Comparison of ENCODE assay signal across 12 mouse cellular contexts in the genomic region with DNA sequence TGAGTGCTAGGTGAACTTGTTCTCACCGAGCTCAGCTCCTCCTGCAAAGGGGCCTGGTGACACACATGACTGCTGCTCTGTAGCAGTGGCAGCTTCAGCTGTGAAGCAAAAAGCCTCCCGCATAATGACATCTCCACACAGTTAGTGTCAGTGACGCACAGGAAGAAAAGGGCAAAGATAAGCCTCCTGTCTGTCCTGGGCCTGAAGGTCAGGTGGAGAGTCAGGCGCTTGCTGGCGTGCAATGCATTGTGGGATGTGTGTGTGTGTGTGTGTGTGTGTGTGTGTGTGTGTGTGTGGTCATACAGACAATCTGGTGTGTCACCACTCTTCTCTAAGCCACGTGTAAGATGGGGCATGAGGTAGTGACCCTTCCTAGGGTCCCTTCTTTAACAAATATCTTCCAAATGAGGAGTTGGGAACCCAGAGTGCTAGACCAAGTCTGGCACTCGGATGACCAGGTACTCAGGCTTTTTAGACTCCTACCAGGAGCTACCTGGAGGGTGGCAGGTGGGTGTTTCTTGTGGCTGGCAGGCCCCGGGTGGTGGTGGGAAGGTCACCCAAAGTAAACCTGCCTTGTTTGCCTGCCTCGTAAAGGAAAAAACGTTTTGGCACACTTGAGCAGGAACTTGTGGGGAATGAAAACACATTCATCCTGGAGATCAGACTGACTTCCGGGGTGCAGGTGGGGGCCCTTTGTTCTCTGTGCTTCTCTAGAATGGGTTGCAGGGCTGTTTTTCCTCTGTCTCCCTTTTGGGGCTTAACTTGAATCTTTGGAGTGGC. TPM values are rescaled to one million over a fixed set of nuclear protein-coding genes. Genes with fewer than 3 reads are reported as not detected.
DNase-seq lines count a peak whose midpoint lies in the region; ATAC-seq and TF ChIP-seq lines count a peak whose summit lies in the region.
"Had no signal": no experiment of that assay in that cellular context is flagged by ENCODE, and none has a peak within 500 bp of the region (broad histone marks: within the 10 kb centered on the region; RNA-seq: fewer than 3 reads in every experiment).

No protein-coding gene starts in this region.

- 32% methylated on average over 11 of the region's 11 CpGs for WGBS in heart, embryonic 14.5 days
- WGBS in limb, embryonic 10.5 days = 72% methylated on average over 11 of the region's 11 CpGs

- peaks cover 0 to 14% of the 10 kb centered on the region in 2 experiments; a peak in 2 of 4 replicates for H3K36me3 ChIP-seq in MEL (ENCODE audit: control insufficient read depth in 1 of 2, insufficient read depth in 2 of 2, low read length in 2 of 2)
- H3K36me3 ChIP-seq in heart, embryonic 14.5 days (ENCODE audit: control insufficient read depth, insufficient read depth, low read length) = no peaks in the 10 kb centered on the region
- no peaks in the 10 kb centered on the region for H3K36me3 ChIP-seq in limb, embryonic 10.5 days
- H3K36me3 ChIP-seq: heart, embryonic 15.5 days had no signal

- peak overlapping the region; percentile 28; the same call in 1 of the 2 replicates for H3K9ac ChIP-seq in MEL (ENCODE audit: control insufficient read depth, low read depth, low read length, poor library complexity, severe bottlenecking)
- H3K9ac ChIP-seq in heart, embryonic 14.5 days (ENCODE audit: low read length) = no peak overlapping the region
- H3K9ac ChIP-seq: heart, embryonic 15.5 days had no signal

- H3K4me1 ChIP-seq in MEL (ENCODE audit: control insufficient read depth in 1 of 2, insufficient read depth in 2 of 2, low read length in 2 of 2) = peaks cover 0 to 35% of the 10 kb centered on the region in 2 experiments; a peak in 2 of 4 replicates
- H3K4me1 ChIP-seq in heart, embryonic 14.5 days (ENCODE audit: control insufficient read depth in 2 of 2, insufficient read depth in 2 of 2, low read length in 2 of 2) = peaks cover 12 to 22% of the 10 kb centered on the region in 2 experiments
- H3K4me1 ChIP-seq in limb, embryonic 10.5 days = peaks cover 19% of the 10 kb centered on the region

- H3K27ac ChIP-seq in MEL (ENCODE audit: control insufficient read depth, low read depth, low read length) = peak overlapping the region; percentile 73
- H3K27ac ChIP-seq in heart, embryonic 14.5 days (replicated peaks in 1 of 2; ENCODE audit: control insufficient read depth in 1 of 2, insufficient read depth in 1 of 2, low read depth in 2 of 2, low read length in 2 of 2) = peak overlapping the region in 1 of 2 experiments; percentile 14; a peak in 1 of 4 replicates
- no peak overlapping the region for H3K27ac ChIP-seq in limb, embryonic 10.5 days
- H3K27ac ChIP-seq: heart, embryonic 15.5 days had no signal

- no peaks in the 10 kb centered on the region for H3K79me2 ChIP-seq in MEL (ENCODE audit: control insufficient read depth, insufficient read depth, low read length, poor library complexity)

- no peak for TF ChIP-seq RAD21 in MEL (IDR thresholded peaks at IDR 0.05; ENCODE audit: low read depth, low read length)

- no peak for TF ChIP-seq POLR2A in MEL (IDR thresholded peaks at IDR 0.05; ENCODE audit: control insufficient read depth in 1 of 2, insufficient read depth in 1 of 2, low read depth in 1 of 2, low read length in 2 of 2, poor library complexity in 1 of 2)

- H3K9me3 ChIP-seq in MEL (replicated peaks; ENCODE audit: insufficient read depth, low read length) = no peaks in the 10 kb centered on the region
- H3K9me3 ChIP-seq in heart, embryonic 14.5 days (ENCODE audit: control insufficient read depth, low read length) = no peaks in the 10 kb centered on the region
- no peaks in the 10 kb centered on the region for H3K9me3 ChIP-seq in limb, embryonic 10.5 days (replicated peaks)
- H3K9me3 ChIP-seq: heart, embryonic 15.5 days; megakaryocyte, embryonic 14.5 days had no signal

- H3K4me2 ChIP-seq in heart, embryonic 14.5 days (ENCODE audit: low read length) = no peak overlapping the region
- H3K4me2 ChIP-seq: heart, embryonic 15.5 days had no signal

- no peak for ATAC-seq in CD4-positive, CD25-positive, alpha-beta regulatory T cell, adult 4 months
- peak; percentile 55; the same call in 1 of the 2 replicates for ATAC-seq in heart, embryonic 14.5 days (ENCODE audit: insufficient number of reproducible peaks, insufficient read depth, low FRiP score, low read depth)
- ATAC-seq in megakaryocyte, adult 5-6 weeks (ENCODE audit: poor library complexity, severe bottlenecking) = 0 out of 2 replicates have a peak, but pooled peaks have one; percentile 9

- no peaks in the 10 kb centered on the region for H3K27me3 ChIP-seq in MEL (ENCODE audit: control insufficient read depth in 1 of 2, insufficient read depth in 2 of 2, low read length in 2 of 2)
- H3K27me3 ChIP-seq in heart, embryonic 14.5 days (ENCODE audit: control insufficient read depth, insufficient read depth, low read length) = 0 out of 2 replicates have a peak, but pooled peaks cover 7% of the 10 kb centered on the region
- H3K27me3 ChIP-seq in limb, embryonic 10.5 days (ENCODE audit: low read depth, poor library complexity, severe bottlenecking) = peaks cover 41% of the 10 kb centered on the region
- H3K27me3 ChIP-seq: heart, embryonic 15.5 days had no signal

- H3K4me3 ChIP-seq in MEL (ENCODE audit: control insufficient read depth in 1 of 2, insufficient read depth in 1 of 2, low read depth in 2 of 2, low read length in 2 of 2) = no peak overlapping the region
- no peak overlapping the region for H3K4me3 ChIP-seq in heart, embryonic 14.5 days (ENCODE audit: control insufficient read depth in 1 of 2, insufficient read depth in 1 of 2, low read depth in 1 of 2, low read length in 2 of 2)
- H3K4me3 ChIP-seq in limb, embryonic 10.5 days = no peak overlapping the region
- H3K4me3 ChIP-seq: heart, embryonic 15.5 days; megakaryocyte, embryonic 14.5 days had no signal

- no peak; a peak in 1 of 4 replicates for TF ChIP-seq EP300 in MEL (IDR thresholded peaks at IDR 0.05; ENCODE audit: low read depth in 1 of 2, low read length in 2 of 2)

- TF ChIP-seq CTCF in MEL (IDR thresholded peaks at IDR 0.05 in 2 of 3, conservative IDR thresholded peaks at IDR 0.05 in 1 of 3; ENCODE audit: control insufficient read depth in 1 of 3, insufficient read depth in 1 of 3, low read depth in 2 of 3, low read length in 3 of 3, poor library complexity in 1 of 3, severe bottlenecking in 1 of 3) = no peak

- peak; percentile 20 for DNase-seq in CD4-positive, CD25-positive, alpha-beta regulatory T cell, adult 2 months (ENCODE audit: low read depth, low spot score)
- peak; percentile 42 for DNase-seq in MEL (ENCODE audit: low read depth, low spot score)
- DNase-seq in kidney, adult 9 months = no peak
- DNase-seq in limb, embryonic 10.5 days (ENCODE audit: low spot score) = no peak
- DNase-seq in right cerebral cortex, postnatal 36 days (ENCODE audit: low spot score in 2 of 2) = no peak
- DNase-seq: kidney, postnatal 25 days; right cerebral cortex, postnatal 25 days had no signal

TF ChIP-seq in MEL, 35 proteins besides CTCF, POLR2A, EP300 and RAD21:
- TF ChIP-seq GATA1 (IDR thresholded peaks at IDR 0.05; ENCODE audit: low read depth, low read length) = peak; percentile 47
- TF ChIP-seq NELFE (IDR thresholded peaks at IDR 0.05; ENCODE audit: low read depth, low read length) = no peak
- no peak for TF ChIP-seq SIN3A (IDR thresholded peaks at IDR 0.05; ENCODE audit: low read length)
- TF ChIP-seq ETS1 (IDR thresholded peaks at IDR 0.05; ENCODE audit: low read depth, low read length) = peak; percentile 65
- TF ChIP-seq MYB (IDR thresholded peaks at IDR 0.05; ENCODE audit: low read depth, low read length) = no peak
- no peak for TF ChIP-seq GABPA (IDR thresholded peaks at IDR 0.05; ENCODE audit: low read depth, low read length)
- TF ChIP-seq USF1 (IDR thresholded peaks at IDR 0.05; ENCODE audit: low read depth, low read length) = peak; percentile 52; the same call in 1 of the 2 replicates
- peak; percentile 31; the same call in 1 of the 2 replicates for TF ChIP-seq MXI1 (IDR thresholded peaks at IDR 0.05; ENCODE audit: low read depth, low read length)

RNA-seq across cellular contexts. Expression of a gene that starts 3.7 kb away (rescaled TPM):
- 1 to 10 TPM in 1 of 2 experiments, under 1 TPM in 1; 0.77 to 1.2 TPM for polyA plus RNA-seq in CD4-positive, CD25-positive, alpha-beta regulatory T cell, adult 4 months (2017; shearing (Covaris generic))
- total RNA-seq in MEL (2012; rRNA removed) = 0.12 and 0.16 TPM in 2 replicates
- 1 to 10 TPM in 1 of 2 experiments, not detected in 1; 9.1 TPM for polyA plus RNA-seq in MEL (2012; ENCODE audit: insufficient read depth in 1 of 2, insufficient read length in 2 of 2, low read depth in 1 of 2, low replicate concordance in 2 of 2, missing spikeins in 1 of 2)
- 8.8 and 10.2 TPM in 2 replicates for polyA plus RNA-seq in heart, embryonic 14.5 days (2014; fragmentation: Nextera tagmentation; extraction: Ambion mirVana)
- total RNA-seq in megakaryocyte, adult 5-6 weeks (2015) = 2.7 and 4.8 TPM in 2 replicates
- total RNA-seq in megakaryocyte, adult 5-6 weeks (2017) = 0.51 and 1.2 TPM in 2 replicates
- polyA plus RNA-seq in limb, embryonic 10.5 days (2016; fragmentation: Nextera tagmentation; extraction: Ambion mirVana) = 0.45 and 1.1 TPM in 2 replicates

RNA-seq across cellular contexts. Expression of a gene that starts 52.3 kb away (rescaled TPM):
- polyA plus RNA-seq in CD4-positive, CD25-positive, alpha-beta regulatory T cell, adult 4 months (2017; shearing (Covaris generic)) = 100 to 1,000 TPM; 131 to 138 TPM
- total RNA-seq in MEL (2012; rRNA removed) = 65.6 and 66.1 TPM in 2 replicates
- polyA plus RNA-seq in MEL (2012; ENCODE audit: insufficient read depth in 1 of 2, insufficient read length in 2 of 2, low read depth in 1 of 2, low replicate concordance in 2 of 2, missing spikeins in 1 of 2) = 100 to 1,000 TPM in 1 of 2 experiments, not detected in 1; 165 TPM
- polyA plus RNA-seq in heart, embryonic 14.5 days (2014; fragmentation: Nextera tagmentation; extraction: Ambion mirVana) = 47.8 and 48.2 TPM in 2 replicates
- total RNA-seq in megakaryocyte, adult 5-6 weeks (2015) = 94.1 and 114 TPM in 2 replicates
- 66.4 and 80.4 TPM in 2 replicates for total RNA-seq in megakaryocyte, adult 5-6 weeks (2017)
- polyA plus RNA-seq in limb, embryonic 10.5 days (2016; fragmentation: Nextera tagmentation; extraction: Ambion mirVana) = 57.3 and 59.9 TPM in 2 replicates

Comparison
In these comparisons a context has a peak if more than half of its experiments do, and no peak if none do; other contexts are left out.
1. DNase-seq: peak in CD4-positive, CD25-positive, alpha-beta regulatory T cell, adult 2 months (single experiment) and MEL (single experiment); none in kidney, adult 9 months (single experiment), limb, embryonic 10.5 days (single experiment) and right cerebral cortex, postnatal 36 days (0 of 2).